Comparison of ENCODE assay signal across 13 mouse cellular contexts in genomic region chr7:101095560-101095959, GRCm38 (mm10). TPM values are rescaled to one million over a fixed set of nuclear protein-coding genes. Genes with fewer than 3 reads are reported as not detected.
DNase-seq lines count a peak whose midpoint lies in the region; ATAC-seq and TF ChIP-seq lines count a peak whose summit lies in the region.
"Had no signal": no experiment of that assay in that cellular context is flagged by ENCODE, and none has a peak within 500 bp of the region (broad histone marks: within the 10 kb centered on the region; RNA-seq: fewer than 3 reads in every experiment).

No protein-coding gene starts in this region.

- no peak overlapping the region for H3K9ac ChIP-seq in heart, embryonic 12.5 days
- H3K9ac ChIP-seq in midbrain, postnatal 0 days (replicated peaks; ENCODE audit: low read length, poor library complexity, severe bottlenecking): no peak overlapping the region
- no peak overlapping the region for H3K9ac ChIP-seq in midbrain, embryonic 15.5 days

- no peak for DNase-seq in heart, adult 11 months
- peak; percentile 17 for DNase-seq in midbrain, postnatal 0 days (ENCODE audit: low spot score)
- DNase-seq in Muller cell, postnatal 12 days (ENCODE audit: inconsistent ontology term): peak; percentile 57
- DNase-seq in frontal cortex, postnatal 10 days (ENCODE audit: low spot score in 2 of 2): no peak
- no peak for DNase-seq in adrenal gland, postnatal 4 days (ENCODE audit: low spot score in 2 of 2)
- DNase-seq: adrenal gland, postnatal 25 days; cerebellum, adult 11-12 months; kidney, adult 18-20 months; liver; right cerebral cortex, postnatal 25 days had no signal

- H3K27ac ChIP-seq in heart, embryonic 12.5 days (ENCODE audit: poor library complexity, severe bottlenecking): peak overlapping the region; percentile 15; the same call in 1 of the 2 replicates
- no peak overlapping the region for H3K27ac ChIP-seq in midbrain, postnatal 0 days (ENCODE audit: low read depth, low read length)
- H3K27ac ChIP-seq in midbrain, embryonic 15.5 days: no peak overlapping the region

- no peak overlapping the region for H3K4me2 ChIP-seq in heart, embryonic 12.5 days
- H3K4me2 ChIP-seq in midbrain, postnatal 0 days (ENCODE audit: low read depth, low read length, poor library complexity, severe bottlenecking): no peak overlapping the region
- no peak overlapping the region for H3K4me2 ChIP-seq in midbrain, embryonic 15.5 days
- no peak overlapping the region for H3K4me2 ChIP-seq in myocyte (ENCODE audit: low read depth)

- 51% methylated on average over 5 of the region's 5 CpGs for WGBS in heart, embryonic 12.5 days
- WGBS in midbrain, postnatal 0 days: 65% methylated on average over 5 of the region's 5 CpGs
- 67% methylated on average over 5 of the region's 5 CpGs for WGBS in midbrain, embryonic 15.5 days

- no peak for TF ChIP-seq POLR2A in myocyte (IDR thresholded peaks at IDR 0.05; ENCODE audit: insufficient read length, low read depth)

- H3K4me3 ChIP-seq in heart, embryonic 12.5 days: no peak overlapping the region
- H3K4me3 ChIP-seq in midbrain, postnatal 0 days (ENCODE audit: low read depth, low read length): no peak overlapping the region
- H3K4me3 ChIP-seq in midbrain, embryonic 15.5 days: no peak overlapping the region
- no peak overlapping the region for H3K4me3 ChIP-seq in myocyte

- no peak for TF ChIP-seq CTCF in midbrain, postnatal 0 days (IDR thresholded peaks at IDR 0.05)

- no peaks in the 10 kb centered on the region for H3K9me3 ChIP-seq in heart, embryonic 12.5 days (replicated peaks)
- no peaks in the 10 kb centered on the region for H3K9me3 ChIP-seq in midbrain, postnatal 0 days (ENCODE audit: low read length)
- no peaks in the 10 kb centered on the region for H3K9me3 ChIP-seq in midbrain, embryonic 15.5 days

- H3K4me1 ChIP-seq in heart, embryonic 12.5 days (replicated peaks): peaks cover 30% of the 10 kb centered on the region
- no peaks in the 10 kb centered on the region for H3K4me1 ChIP-seq in midbrain, postnatal 0 days (ENCODE audit: insufficient read depth, low read length)
- no peaks in the 10 kb centered on the region for H3K4me1 ChIP-seq in midbrain, embryonic 15.5 days

- no peak for ATAC-seq in heart, embryonic 12.5 days (ENCODE audit: insufficient number of reproducible peaks, low FRiP score)
- ATAC-seq in midbrain, postnatal 0 days (ENCODE audit: low FRiP score): no peak
- ATAC-seq in midbrain, embryonic 15.5 days (replicated peaks): no peak

- H3K79me2 ChIP-seq in myocyte (ENCODE audit: control insufficient read depth, insufficient read depth): no peaks in the 10 kb centered on the region

- no peaks in the 10 kb centered on the region for H3K27me3 ChIP-seq in heart, embryonic 12.5 days (replicated peaks)
- H3K27me3 ChIP-seq in midbrain, postnatal 0 days (ENCODE audit: insufficient read depth, low read length): no peaks in the 10 kb centered on the region
- no peaks in the 10 kb centered on the region for H3K27me3 ChIP-seq in midbrain, embryonic 15.5 days (replicated peaks)
- H3K27me3 ChIP-seq in myocyte (ENCODE audit: control insufficient read depth, insufficient read depth, insufficient read length): no peaks in the 10 kb centered on the region

- no peak overlapping the region for H3ac ChIP-seq in myocyte (ENCODE audit: control insufficient read depth, insufficient read length)

- H3K36me3 ChIP-seq in heart, embryonic 12.5 days: no peaks in the 10 kb centered on the region
- H3K36me3 ChIP-seq in midbrain, postnatal 0 days (ENCODE audit: insufficient read depth, low read length): no peaks in the 10 kb centered on the region
- H3K36me3 ChIP-seq in midbrain, embryonic 15.5 days (replicated peaks): no peaks in the 10 kb centered on the region
- H3K36me3 ChIP-seq in myocyte (ENCODE audit: control insufficient read depth, insufficient read depth): no peaks in the 10 kb centered on the region

TF ChIP-seq in myocyte, 11 proteins besides CTCF, POLR2A, EP300 and RAD21:
- peak in 1 of 3 experiments; percentile 59 for TF ChIP-seq MYOD1 (IDR thresholded peaks at IDR 0.05; ENCODE audit: control insufficient read depth in 1 of 3, insufficient read length in 2 of 3, low read depth in 2 of 3)
- peak in 2 of 3 experiments; percentile 42 to 74 for TF ChIP-seq MYOG (IDR thresholded peaks at IDR 0.05; ENCODE audit: control insufficient read depth in 1 of 3, insufficient read depth in 1 of 3, insufficient read length in 2 of 3, low read depth in 2 of 3)
- TF ChIP-seq TCF12 (IDR thresholded peaks at IDR 0.05; ENCODE audit: insufficient read depth, poor library complexity, severe bottlenecking): peak; percentile 32
- no peak for TF ChIP-seq POLR2AphosphoS2 (IDR thresholded peaks at IDR 0.05; ENCODE audit: insufficient read length, low read depth)
- TF ChIP-seq SRF (IDR thresholded peaks at IDR 0.05; ENCODE audit: control insufficient read depth, insufficient read length, low read depth): no peak

RNA-seq across cellular contexts. Expression of gene Fchsd2, which starts 2.9 kb away (rescaled TPM):
- 18.4 and 18.7 TPM in 2 replicates for polyA plus RNA-seq in heart, embryonic 12.5 days (2016; fragmentation: Nextera tagmentation; extraction: Ambion mirVana)
- 55.7 and 67.7 TPM in 2 replicates for total RNA-seq in midbrain, postnatal 0 days (2014; rRNA removed)
- 34.3 and 39.2 TPM in 2 replicates for polyA plus RNA-seq in midbrain, postnatal 0 days (2015; fragmentation: Nextera tagmentation; extraction: Ambion mirVana)
- 41.7 and 46.2 TPM in 2 replicates for polyA plus RNA-seq in midbrain, embryonic 15.5 days (2015; fragmentation: Nextera tagmentation; extraction: Ambion mirVana)
- polyA plus RNA-seq in myocyte (2012; fragmentation: generic; extraction: Trizol): 5.7 TPM
- 10 to 100 TPM; 37.8 to 39.9 TPM for total RNA-seq in adrenal gland, postnatal 4 days (2021)

Comparison
In these comparisons a context has a peak if more than half of its experiments do, and no peak if none do; other contexts are left out.
1. DNase-seq: peak in midbrain, postnatal 0 days (single experiment) and Muller cell, postnatal 12 days (single experiment); none in heart, adult 11 months (single experiment), frontal cortex, postnatal 10 days (0 of 2) and adrenal gland, postnatal 4 days (0 of 2).